Mouse (Mus musculus) limb, embryonic 11.5 days (tissue): ENCODE measurements at regions not wholly inside any gene's neighbourhood (a gene's known extent, or its start where the extent isn't known, plus 50 kb on each side); places are given as distances from the start of the nearest gene placed in this dataset.

Experiments used
- ATAC-seq: fragments of 200-750 bp; cut with Nextera tagmentation; 2 replicates; pipeline ENCODE4 v1.8.0; 2017; ENCODE audit warnings: low read depth; ENCODE audit not compliant: insufficient number of reproducible peaks, low FRiP score, low TSS enrichment
- DNase-seq: peaks from one replicate; pipeline ENCODE4 v3.0.0-alpha.2; 2015; ENCODE audit warnings: low spot score
- H3K27ac ChIP-seq: fragments of 300-500 bp; sonication (generic); replicated peaks from 2 replicates; pipeline ENCODE4 v1.5.1; 2014; ENCODE audit warnings: low read depth, mild to moderate bottlenecking, low read length
- H3K27me3 ChIP-seq: fragments of 300-500 bp; sonication (generic); 2 replicates; pipeline ENCODE4 v1.6.1; 2014; ENCODE audit warnings: mild to moderate bottlenecking, low read length, mixed read lengths; ENCODE audit not compliant: control insufficient read depth, insufficient read depth
- H3K36me3 ChIP-seq: fragments of 300-500 bp; sonication (generic); 2 replicates; pipeline ENCODE4 v1.6.1; 2014; ENCODE audit warnings: mild to moderate bottlenecking, low read length, moderate library complexity, mixed read lengths; ENCODE audit not compliant: control insufficient read depth, insufficient read depth
- H3K4me1 ChIP-seq: fragments of 300-500 bp; sonication (generic); 2 replicates; pipeline ENCODE4 v1.6.1; 2014; ENCODE audit warnings: low read length, mixed read lengths; ENCODE audit not compliant: control insufficient read depth, insufficient read depth
- H3K4me2 ChIP-seq: fragments of 300-500 bp; sonication (generic); 2 replicates; pipeline ENCODE4 v1.6.1; 2014; ENCODE audit warnings: low read depth, mild to moderate bottlenecking, moderate library complexity; ENCODE audit not compliant: severe bottlenecking
- H3K4me3 ChIP-seq: fragments of 300-500 bp; sonication (generic); 2 replicates; pipeline ENCODE4 v1.5.1; 2014; ENCODE audit warnings: low read depth, low read length
- H3K9ac ChIP-seq: fragments of 300-500 bp; sonication (generic); 2 replicates; pipeline ENCODE4 v1.6.1; 2014; ENCODE audit warnings: mild to moderate bottlenecking, low read length
- H3K9me3 ChIP-seq: fragments of 300-500 bp; sonication (generic); 2 replicates; pipeline ENCODE4 v1.6.1; 2016; ENCODE audit warnings: low read length; ENCODE audit not compliant: control insufficient read depth
- WGBS: fragments of 180-500 bp; shearing (Covaris S2); extraction: QIAGEN DNeasy Blood & Tissue Kit; methylation state at CpG from one replicate; pipeline ENCODE4 v1.1.7; 2014; 5-methylcytosine and 5-hydroxymethylcytosine counted together

DNA sequence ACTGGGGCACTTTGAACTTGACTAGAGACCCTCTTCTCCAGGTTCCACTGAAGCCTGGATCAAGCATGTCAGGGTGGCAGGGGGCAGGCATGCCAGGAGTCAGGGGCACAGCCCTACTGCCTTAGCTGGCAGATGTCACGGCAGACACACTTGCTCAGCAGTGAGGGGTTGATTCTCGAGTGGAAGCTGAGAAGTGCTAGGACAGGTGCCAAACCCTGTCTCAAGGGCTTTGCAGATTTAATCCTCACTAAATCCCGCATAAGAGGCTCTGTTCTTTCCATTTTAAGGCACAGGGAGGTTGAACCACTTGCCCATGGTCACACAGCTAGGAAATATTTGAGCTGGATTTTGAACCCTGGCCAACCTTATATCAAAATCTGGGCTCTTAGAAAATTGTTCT, 223.5 kb upstream of the Mvb12b start:
- H3K27me3 ChIP-seq: peaks cover 4% of the 10 kb centered on the region; the same call in 1 of the 2 replicates
- DNase-seq (no peak), ATAC-seq (no peak)
- no peaks in the 10 kb centered on the region for H3K36me3 ChIP-seq
- no peak overlapping the region for H3K9ac ChIP-seq
- H3K4me3 ChIP-seq: no peak overlapping the region
- 66% methylated on average over 3 of the region's 3 CpGs for WGBS
- H3K4me1 ChIP-seq: peaks cover 14% of the 10 kb centered on the region
- no peaks in the 10 kb centered on the region for H3K9me3 ChIP-seq
- no peak overlapping the region for H3K4me2 ChIP-seq
- H3K27ac ChIP-seq: no peak overlapping the region

GRCm38 (mm10) chr2:34110582-34110981, 222.8 kb upstream of the Mvb12b start:
- peaks cover 6% of the 10 kb centered on the region; the same call in 1 of the 2 replicates for H3K27me3 ChIP-seq
- H3K4me3 ChIP-seq: no peak overlapping the region
- no peak overlapping the region for H3K4me2 ChIP-seq
- H3K9ac ChIP-seq: no peak overlapping the region
- no peaks in the 10 kb centered on the region for H3K36me3 ChIP-seq
- ATAC-seq: no peak
- DNase-seq: no peak
- no peaks in the 10 kb centered on the region for H3K9me3 ChIP-seq
- peaks cover 21% of the 10 kb centered on the region for H3K4me1 ChIP-seq
- no peak overlapping the region for H3K27ac ChIP-seq
- WGBS: 85% methylated on average over 17 of the region's 17 CpGs

DNA sequence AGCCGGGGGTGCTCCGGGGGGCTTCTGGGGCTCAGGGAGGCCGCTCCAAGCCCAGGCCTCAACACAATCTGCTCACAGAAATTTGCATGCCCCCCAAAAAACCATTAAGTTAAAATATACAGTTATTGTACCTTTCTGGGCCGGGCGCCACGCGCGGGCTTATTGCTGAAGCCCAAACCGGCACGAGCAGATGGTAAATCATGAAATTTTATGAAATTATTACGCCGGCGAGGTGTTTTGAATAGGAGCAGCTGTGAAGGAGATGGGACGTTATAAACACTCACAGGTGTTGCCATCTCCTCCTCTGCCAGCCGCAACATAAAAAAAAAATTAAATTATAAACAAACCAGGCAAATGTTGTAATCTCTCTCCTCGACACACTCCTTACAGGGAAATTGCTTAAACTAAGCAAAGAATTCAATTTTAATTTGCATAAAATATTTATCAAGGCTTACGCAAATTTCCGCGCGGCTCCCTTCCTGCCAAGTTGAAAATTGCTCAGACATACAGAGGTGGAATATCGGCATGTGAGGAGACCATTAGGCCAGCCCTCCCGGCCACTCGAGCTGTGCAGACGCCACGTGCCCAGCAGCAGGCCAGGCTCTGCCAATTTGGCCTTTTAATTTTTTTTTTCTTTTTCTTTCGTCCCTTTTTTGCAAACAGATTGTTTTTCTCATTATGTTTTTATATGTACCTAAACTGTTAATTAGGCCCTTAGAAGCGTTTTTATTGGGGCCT, 220.0 kb upstream of the Mvb12b start:
- Histone ChIP-seq H3K27ac (no peak overlapping the region), H3K9me3 (no peaks in the 10 kb centered on the region), H3K36me3 (no peaks in the 10 kb centered on the region), H3K4me1 (peaks cover 21% of the 10 kb centered on the region), H3K27me3 (peaks cover 6% of the 10 kb centered on the region; the same call in 1 of the 2 replicates), H3K9ac (no peak overlapping the region), H3K4me2 (no peak overlapping the region), H3K4me3 (no peak overlapping the region)
- 29% methylated on average over 27 of the region's 27 CpGs for WGBS
- no peak for ATAC-seq
- peak; percentile 61 for DNase-seq

GRCm38 (mm10) chr2:34106837-34107565, 219.3 kb upstream of the Mvb12b start:
- Histone ChIP-seq H3K27ac (no peak overlapping the region), H3K36me3 (no peaks in the 10 kb centered on the region), H3K27me3 (peaks cover 6% of the 10 kb centered on the region; the same call in 1 of the 2 replicates), H3K9me3 (no peaks in the 10 kb centered on the region), H3K9ac (no peak overlapping the region), H3K4me3 (no peak overlapping the region), H3K4me2 (0 out of 2 replicates have a peak overlapping the region, but pooled peaks have one; percentile 29), H3K4me1 (peaks cover 21% of the 10 kb centered on the region)
- ATAC-seq: no peak
- 17% methylated on average over 15 of the region's 15 CpGs for WGBS
- DNase-seq: peak; percentile 41

GRCm38 (mm10) chr2:34106245-34106644, 218.5 kb upstream of the Mvb12b start:
- Histone ChIP-seq H3K27ac (no peak overlapping the region), H3K9me3 (no peaks in the 10 kb centered on the region), H3K27me3 (peaks cover 6% of the 10 kb centered on the region; the same call in 1 of the 2 replicates), H3K9ac (no peak overlapping the region), H3K4me2 (peak overlapping the region; percentile 29), H3K4me1 (peaks cover 21% of the 10 kb centered on the region), H3K4me3 (no peak overlapping the region), H3K36me3 (no peaks in the 10 kb centered on the region)
- DNase-seq (no peak), ATAC-seq (no peak)
- 27% methylated on average over 9 of the region's 9 CpGs for WGBS

DNA sequence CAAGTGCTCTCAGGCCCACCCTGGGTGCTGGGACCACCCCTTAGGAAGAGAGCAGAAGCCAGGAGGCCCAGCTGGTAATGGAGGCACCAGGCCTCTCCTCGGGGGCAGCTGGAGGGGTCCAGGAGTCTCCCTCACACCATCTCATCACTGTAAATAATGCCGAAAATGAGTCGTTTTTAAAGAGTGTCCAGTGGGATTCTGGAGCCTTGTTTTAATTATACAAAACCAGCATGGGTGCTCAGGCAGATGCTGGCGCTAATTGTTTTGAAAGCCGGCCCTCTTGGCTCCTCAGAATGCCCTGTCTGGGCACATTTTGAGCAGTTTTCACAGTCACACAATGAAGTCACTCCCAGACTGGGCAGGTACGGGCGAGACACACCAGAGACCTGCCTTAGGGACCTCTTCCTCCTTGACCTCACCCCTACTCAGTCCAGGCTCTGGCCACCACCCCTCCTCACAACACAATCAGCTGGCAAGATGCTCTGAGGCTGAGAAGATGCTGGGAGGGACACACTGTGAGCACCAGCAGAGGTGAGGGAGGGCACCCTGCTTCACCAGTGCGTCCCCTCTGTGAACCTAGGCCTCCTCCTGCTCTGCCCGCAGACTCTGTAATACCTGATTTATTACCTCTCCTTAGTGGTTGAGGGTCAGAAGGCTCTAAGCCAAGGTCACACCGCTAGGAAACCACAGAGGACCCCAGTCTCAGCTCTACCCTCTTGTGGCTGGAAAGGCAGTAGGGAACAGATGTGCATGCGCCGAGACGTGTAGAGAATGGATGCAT, 217.7 kb upstream of the Mvb12b start:
- Histone ChIP-seq H3K4me1 (peaks cover 21% of the 10 kb centered on the region), H3K4me2 (no peak overlapping the region), H3K27me3 (peaks cover 6% of the 10 kb centered on the region; the same call in 1 of the 2 replicates), H3K9me3 (no peaks in the 10 kb centered on the region), H3K27ac (no peak overlapping the region), H3K4me3 (no peak overlapping the region), H3K36me3 (no peaks in the 10 kb centered on the region), H3K9ac (no peak overlapping the region)
- peak; percentile 46; the same call in 1 of the 2 replicates for ATAC-seq
- peak; percentile 45 for DNase-seq
- WGBS: 20% methylated on average over 13 of the region's 13 CpGs

DNA sequence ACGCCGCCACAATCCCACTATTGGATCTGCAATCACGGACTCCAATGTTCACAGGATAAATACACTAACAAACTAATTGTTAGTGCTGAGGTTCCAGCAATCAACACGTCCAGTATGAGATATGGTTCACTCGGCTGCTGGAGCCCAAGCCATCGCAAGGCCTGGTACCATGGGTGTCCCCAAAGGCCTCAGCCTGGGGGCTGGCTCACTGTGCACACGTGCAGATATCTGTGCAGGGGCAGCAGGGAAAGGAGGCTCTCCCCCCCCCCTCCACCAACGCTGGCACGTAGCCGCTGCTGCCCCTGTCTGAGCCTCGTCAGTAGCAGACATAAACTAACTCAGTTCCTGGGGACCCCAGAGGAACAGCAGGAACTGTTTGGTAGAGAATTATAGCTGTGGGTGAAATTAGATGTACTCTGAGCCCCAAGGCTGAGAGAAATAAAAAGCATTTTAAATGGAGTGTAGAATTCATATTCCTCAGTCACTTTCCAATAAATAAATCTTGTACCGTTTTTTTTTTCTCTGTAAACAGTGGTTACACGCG, 210.3 kb upstream of the Mvb12b start:
- no peak for ATAC-seq
- Histone ChIP-seq H3K36me3 (no peaks in the 10 kb centered on the region), H3K4me1 (no peaks in the 10 kb centered on the region), H3K4me3 (no peak overlapping the region), H3K4me2 (no peak overlapping the region), H3K9ac (no peak overlapping the region), H3K27me3 (no peaks in the 10 kb centered on the region), H3K9me3 (no peaks in the 10 kb centered on the region), H3K27ac (no peak overlapping the region)
- 64% methylated on average over 14 of the region's 14 CpGs for WGBS
- DNase-seq: no peak

GRCm38 (mm10) chr2:34096561-34096960, 208.8 kb upstream of the Mvb12b start:
- H3K36me3 ChIP-seq: no peaks in the 10 kb centered on the region
- no peaks in the 10 kb centered on the region for H3K4me1 ChIP-seq
- no peaks in the 10 kb centered on the region for H3K27me3 ChIP-seq
- no peak overlapping the region for H3K4me3 ChIP-seq
- DNase-seq (no peak), ATAC-seq (no peak)
- H3K9me3 ChIP-seq: no peaks in the 10 kb centered on the region
- no peak overlapping the region for H3K27ac ChIP-seq
- H3K4me2 ChIP-seq: no peak overlapping the region
- H3K9ac ChIP-seq: no peak overlapping the region
